7 mouse cellular contexts compared by ENCODE assay signal in the genomic region with DNA sequence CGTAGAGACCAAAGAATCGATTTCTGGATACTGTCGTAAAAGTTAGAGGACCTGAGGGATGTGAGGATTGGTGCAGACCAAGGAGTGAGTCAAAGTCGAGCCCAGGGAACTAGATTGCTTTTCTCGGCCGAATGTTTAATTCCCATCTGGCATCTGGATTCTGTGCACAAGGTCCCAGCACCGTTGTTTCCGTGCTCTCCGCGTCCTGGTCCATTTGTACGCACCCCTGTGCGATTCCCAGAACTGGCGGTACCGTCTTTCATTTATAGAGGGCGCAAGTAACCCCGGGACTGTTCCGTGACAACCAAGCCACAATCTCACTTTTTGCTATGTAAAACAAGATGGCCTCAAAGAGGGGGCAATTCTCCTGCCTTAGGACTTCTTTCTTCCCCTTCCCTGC. TPM values are rescaled to one million over a fixed set of nuclear protein-coding genes. Genes with fewer than 3 reads are reported as not detected.
A peak's percentile ranks its signal among the peaks of the same experiment; 100 is the strongest.
DNase-seq lines count a peak whose midpoint lies in the region; ATAC-seq lines count a peak whose summit lies in the region.

No protein-coding gene starts in this region.

- H3K27me3 ChIP-seq in intestine, embryonic 14.5 days (replicated peaks; ENCODE audit: control insufficient read depth, insufficient read depth, low read length), result no peaks in the 10 kb centered on the region

- peak; percentile 37 for ATAC-seq in intestine, embryonic 14.5 days (replicated peaks; ENCODE audit: low FRiP score, low TSS enrichment, low read depth)

- H3K9ac ChIP-seq in intestine, embryonic 14.5 days (ENCODE audit: low read length), result peak overlapping the region; percentile 67

- peak overlapping the region; percentile 79 for H3K4me2 ChIP-seq in intestine, embryonic 14.5 days (ENCODE audit: low read length)

- peak overlapping the region; percentile 89 for H3K27ac ChIP-seq in intestine, embryonic 14.5 days (ENCODE audit: low read depth)

- peak overlapping the region; percentile 52 for H3K4me3 ChIP-seq in intestine, embryonic 14.5 days (ENCODE audit: low read depth, low read length)

- intact Hi-C loops in left cerebral cortex, postnatal 36 days (cut with DNase I), result loop anchor here (5.0 to 10.0 kb wide), 3 partner anchors 1406 to 1716 kb away; a partner anchor contains a TSS

- DNase-seq in adrenal gland, adult 18-20 months (ENCODE audit: low spot score in 2 of 2), result peak; percentile 56 to 73
- peak; percentile 85 for DNase-seq in embryo, embryonic 10.5 days (ENCODE audit: low spot score)
- peak; percentile 71 for DNase-seq in gastrocnemius, postnatal 25 days
- peak; percentile 91 for DNase-seq in intestine, embryonic 14.5 days (ENCODE audit: low spot score)
- DNase-seq in left cerebral cortex, postnatal 36 days (ENCODE audit: low spot score in 2 of 2), result peak; percentile 77 to 80
- peak; percentile 85 for DNase-seq in mesoderm, embryonic 11.5 days (ENCODE audit: low read depth, low spot score)
- peak; percentile 78 for DNase-seq in skeletal muscle tissue, adult 2 months (ENCODE audit: low read depth, low spot score)

- peaks cover 26% of the 10 kb centered on the region; the same call in 1 of the 2 replicates for H3K4me1 ChIP-seq in intestine, embryonic 14.5 days (replicated peaks; ENCODE audit: control insufficient read depth, insufficient read depth, low read length)

- WGBS in intestine, embryonic 14.5 days, result under 1% methylated on average over 17 of the region's 17 CpGs

- H3K36me3 ChIP-seq in intestine, embryonic 14.5 days (ENCODE audit: control insufficient read depth, insufficient read depth, low read length), result no peaks in the 10 kb centered on the region

- H3K9me3 ChIP-seq in intestine, embryonic 14.5 days (ENCODE audit: control insufficient read depth, low read length), result no peaks in the 10 kb centered on the region

RNA-seq across cellular contexts. Expression of a gene that starts 7.1 kb away (rescaled TPM):
- 1 to 10 TPM; 7.9 to 8.4 TPM for total RNA-seq in adrenal gland, adult 18-20 months (2021)
- total RNA-seq in gastrocnemius, postnatal 25 days (2021), result 1 to 10 TPM; 2.9 to 3.7 TPM
- 11.9 and 13.8 TPM in 2 replicates for polyA plus RNA-seq in intestine, embryonic 14.5 days (2014; fragmentation: Nextera tagmentation; extraction: Ambion mirVana)
- total RNA-seq in left cerebral cortex, postnatal 36 days (2021), result 1 to 10 TPM; 8.4 to 8.5 TPM

RNA-seq across cellular contexts. Expression of a gene that starts 35.0 kb away (rescaled TPM):
- under 1 TPM in 1 of 2 experiments, not detected in 1; 0.10 TPM for total RNA-seq in adrenal gland, adult 18-20 months (2021)
- not detected for total RNA-seq in gastrocnemius, postnatal 25 days (2021)
- polyA plus RNA-seq in intestine, embryonic 14.5 days (2014; fragmentation: Nextera tagmentation; extraction: Ambion mirVana), result 0.05 and 0.11 TPM in 2 replicates
- not detected for total RNA-seq in left cerebral cortex, postnatal 36 days (2021)

RNA-seq across cellular contexts. Expression of a gene that starts 57.9 kb away (rescaled TPM):
- total RNA-seq in adrenal gland, adult 18-20 months (2021), result not detected
- total RNA-seq in gastrocnemius, postnatal 25 days (2021), result not detected
- polyA plus RNA-seq in intestine, embryonic 14.5 days (2014; fragmentation: Nextera tagmentation; extraction: Ambion mirVana), result 0.14 and 0.52 TPM in 2 replicates
- 1 to 10 TPM in 1 of 2 experiments, under 1 TPM in 1; 0.93 to 1.5 TPM for total RNA-seq in left cerebral cortex, postnatal 36 days (2021)

Comparison
In these comparisons a context has a peak if more than half of its experiments do, and no peak if none do; other contexts are left out.
1. Peak in every context shown above with its lines: DNase-seq, ATAC-seq, H3K4me3 ChIP-seq and H3K27ac ChIP-seq.